Mouse (Mus musculus): ENCODE results near the gene Ccdc146.
"Not testable (repeated sequence)": the region's sequence is repeated elsewhere in the genome, so short reads cannot be mapped to it uniquely, and the experiment has no call there.

The Ccdc146 gene

DNA sequence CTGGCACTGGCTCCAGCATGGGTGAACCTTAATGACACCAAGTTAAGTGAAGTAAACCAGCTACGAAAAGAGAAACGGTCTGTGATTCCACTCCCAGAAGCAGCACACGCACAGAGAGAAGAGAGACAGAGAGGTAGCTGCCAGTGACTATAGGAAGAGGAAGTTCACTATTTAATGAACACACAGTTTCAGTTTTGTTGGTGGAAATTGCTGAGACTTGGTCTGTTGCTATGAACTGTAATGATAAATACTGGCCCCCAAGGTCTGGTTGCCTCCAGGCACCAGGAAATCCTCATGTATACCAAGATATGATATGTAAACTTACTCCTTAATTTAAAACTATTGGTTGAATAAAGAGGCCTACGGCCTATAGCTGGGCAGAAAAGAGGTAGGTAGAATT, 38.0 kb downstream of the Ccdc146 start:
- DNase-seq: no peak

DNA sequence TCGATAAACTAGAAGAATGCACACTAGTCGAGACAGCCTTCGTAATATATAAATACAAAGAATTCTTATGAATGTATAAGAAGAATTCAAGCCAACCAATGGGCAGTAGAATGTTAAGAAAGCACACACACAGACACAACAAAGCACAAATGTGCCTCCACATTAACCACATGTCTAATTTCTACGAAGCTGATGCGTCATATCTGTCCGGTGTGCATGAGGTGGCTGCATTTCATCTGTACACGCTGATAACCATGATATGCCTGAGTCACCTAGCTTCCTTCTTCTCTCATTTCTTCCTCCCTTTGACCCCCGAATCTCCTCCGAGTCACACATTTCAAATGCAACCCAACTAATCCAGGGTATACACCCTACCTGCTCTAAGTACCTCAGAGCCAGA, 39.5 kb downstream of the Ccdc146 start:
- no peak for DNase-seq

DNA sequence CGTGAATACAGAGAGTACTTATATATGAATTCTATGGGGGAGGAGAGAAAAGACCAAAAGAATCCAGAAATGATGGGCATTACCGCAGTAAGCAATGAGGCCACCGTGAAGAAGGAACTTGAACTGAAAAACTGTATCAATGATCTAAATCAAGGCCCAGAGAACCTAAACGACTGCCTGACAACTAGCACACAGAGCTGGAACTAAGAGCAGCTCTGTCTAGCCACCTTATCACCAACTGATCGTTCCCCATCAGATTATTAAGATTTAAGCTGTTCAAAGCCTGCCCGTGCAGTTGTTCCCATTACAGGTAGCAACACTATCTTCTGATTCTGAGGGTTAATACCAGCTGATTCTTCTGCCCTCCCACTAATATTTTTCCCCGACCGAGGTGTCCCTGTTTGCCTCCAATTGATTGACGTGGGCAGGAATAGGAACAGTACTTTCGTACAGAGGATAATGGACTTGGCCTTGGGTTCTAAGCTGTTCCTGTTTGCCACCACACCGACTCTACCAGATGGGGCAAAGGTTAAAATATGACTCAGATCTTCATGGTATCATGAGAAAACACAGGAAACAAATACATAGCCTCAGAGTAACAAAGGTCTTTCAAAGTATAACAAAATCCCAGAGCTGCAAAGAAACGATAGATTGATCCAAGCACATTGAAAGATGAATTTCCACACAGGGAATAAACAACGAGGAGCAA, 40.1 kb downstream of the Ccdc146 start:
- DNase-seq: no peak

DNA sequence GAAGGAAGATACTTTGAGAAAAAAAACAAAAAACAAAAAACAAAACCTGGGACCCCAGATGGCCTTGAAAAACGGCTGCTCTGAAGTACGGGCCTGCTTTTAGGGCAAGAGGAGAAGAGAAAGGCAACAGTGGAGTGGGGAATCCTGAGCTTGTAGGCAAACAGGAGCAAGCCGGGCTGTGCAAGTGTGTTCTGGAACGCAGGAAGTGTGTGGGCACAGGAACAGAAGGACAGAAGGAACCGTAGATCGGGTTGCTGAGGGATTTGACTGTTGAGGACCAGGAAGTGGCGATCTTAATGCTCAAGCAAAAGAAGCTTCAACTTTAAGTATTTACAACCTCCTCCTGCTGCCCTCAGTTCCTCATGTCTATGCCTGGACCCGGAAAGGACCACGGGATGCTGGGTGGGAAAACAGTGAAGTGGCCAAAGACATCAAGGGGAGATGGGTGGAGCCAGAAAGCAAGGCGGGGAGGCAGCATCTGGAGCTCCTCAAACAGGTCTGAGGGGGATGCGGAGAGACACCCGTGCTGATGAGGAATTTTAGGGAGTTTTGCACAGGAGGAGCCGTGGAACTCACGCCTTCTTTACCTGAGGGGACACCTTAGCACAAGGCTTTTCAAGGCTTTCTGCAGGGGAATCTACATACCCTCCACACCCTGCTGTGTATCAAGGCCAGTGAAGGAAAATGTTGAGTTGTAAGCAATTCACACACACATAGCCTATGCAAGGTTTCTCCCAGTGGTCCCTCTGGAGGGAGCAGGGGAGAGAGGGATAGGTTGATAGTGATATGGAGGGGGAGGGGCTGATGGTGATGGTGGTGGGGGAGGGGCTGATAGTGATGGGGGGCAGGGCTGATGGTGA, 40.9 kb downstream of the Ccdc146 start:
- DNase-seq: no peak

DNA sequence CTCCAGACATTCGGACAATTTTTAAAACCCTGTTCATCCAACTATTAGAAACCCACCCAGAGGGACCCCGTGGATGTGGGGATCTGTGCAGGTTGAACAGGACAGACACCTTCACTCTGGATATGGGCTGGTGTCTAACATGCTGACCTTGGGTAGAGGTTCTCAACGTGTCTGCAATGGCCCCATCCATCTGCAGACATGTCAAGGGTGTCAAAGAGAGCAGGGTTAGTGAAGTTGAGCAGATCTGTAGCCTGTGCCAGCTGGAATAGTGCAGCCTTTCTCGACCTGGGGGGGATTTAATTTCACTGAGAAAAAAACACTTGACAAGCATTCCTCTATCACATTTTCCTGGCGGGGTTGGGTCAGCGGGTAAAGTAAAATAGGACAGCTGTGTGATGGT, 41.8 kb downstream of the Ccdc146 start:
- DNase-seq: no peak

DNA sequence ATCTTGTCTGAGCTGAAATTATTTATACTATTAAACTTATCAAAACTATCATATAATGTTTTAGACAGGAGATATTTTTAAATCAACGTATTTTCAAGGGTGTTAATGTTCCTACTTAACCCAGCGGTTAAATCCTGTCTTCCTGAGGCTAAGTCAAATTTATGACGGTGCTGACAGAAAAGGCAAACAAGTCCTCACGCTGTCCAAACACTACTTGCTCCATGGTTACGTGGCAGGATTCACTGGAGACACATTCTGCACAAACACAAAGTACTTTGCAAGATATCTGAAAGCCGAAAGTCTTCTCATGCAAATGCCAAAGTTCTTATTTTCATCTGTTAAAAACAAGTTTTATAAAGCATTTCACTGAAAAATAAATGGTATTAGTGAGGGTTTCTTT, 42.5 kb downstream of the Ccdc146 start:
- DNase-seq: no peak

DNA sequence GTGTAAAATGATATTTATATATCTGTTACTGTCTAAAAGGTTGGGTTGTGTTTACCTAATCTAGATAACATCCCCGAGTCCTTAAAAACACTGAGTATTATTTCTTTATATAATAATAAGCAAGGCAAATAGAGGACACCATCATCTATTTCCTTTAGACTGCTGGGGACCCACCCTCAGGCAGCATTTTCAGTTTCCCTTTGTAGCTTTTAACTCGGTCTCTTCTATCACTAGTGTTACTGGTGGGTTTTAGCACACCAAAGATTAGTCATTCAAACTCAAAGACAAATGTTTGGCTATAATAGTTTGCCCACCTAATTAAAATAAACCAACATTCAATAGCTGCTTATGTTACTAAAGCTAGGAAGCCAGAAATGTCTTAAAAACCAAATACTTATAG, 46.1 kb downstream of the Ccdc146 start:
- DNase-seq: no peak

DNA sequence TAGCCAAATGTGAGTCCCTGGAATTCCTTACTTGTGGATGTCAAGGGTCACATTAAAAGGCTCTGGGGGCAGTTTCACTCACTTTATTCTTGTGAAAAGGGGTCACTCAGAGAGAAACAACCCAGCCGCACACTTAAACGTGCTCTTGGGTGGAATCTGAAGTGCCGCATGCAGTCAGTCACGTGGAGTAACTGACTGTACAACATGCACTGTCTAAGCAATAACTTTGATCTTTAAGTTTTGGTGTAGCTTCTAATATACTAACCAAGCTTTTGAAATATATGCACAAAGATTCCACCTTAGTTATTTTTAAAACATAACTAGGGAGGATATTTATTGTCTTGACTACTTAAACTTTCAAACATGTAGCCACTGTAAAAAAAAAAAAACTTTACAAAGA, 47.5 kb downstream of the Ccdc146 start:
- no peak for DNase-seq

DNA sequence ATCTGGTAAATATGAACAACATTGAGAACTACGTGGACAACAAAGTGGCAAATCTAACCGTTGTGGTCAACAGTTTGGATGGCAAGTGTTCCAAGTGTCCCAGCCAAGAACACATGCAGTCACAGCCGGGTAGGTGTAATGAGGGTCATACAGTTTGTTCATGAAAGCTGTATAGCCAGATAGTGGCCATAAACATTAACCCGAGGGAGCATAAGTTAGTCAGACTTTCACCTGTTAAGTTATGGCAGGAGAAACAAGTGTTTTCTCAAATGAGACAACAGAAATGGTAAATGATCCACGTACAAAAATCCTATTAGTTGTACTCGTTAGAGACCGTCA, 51.3 kb downstream of the Ccdc146 start:
- no peak for DNase-seq

DNA sequence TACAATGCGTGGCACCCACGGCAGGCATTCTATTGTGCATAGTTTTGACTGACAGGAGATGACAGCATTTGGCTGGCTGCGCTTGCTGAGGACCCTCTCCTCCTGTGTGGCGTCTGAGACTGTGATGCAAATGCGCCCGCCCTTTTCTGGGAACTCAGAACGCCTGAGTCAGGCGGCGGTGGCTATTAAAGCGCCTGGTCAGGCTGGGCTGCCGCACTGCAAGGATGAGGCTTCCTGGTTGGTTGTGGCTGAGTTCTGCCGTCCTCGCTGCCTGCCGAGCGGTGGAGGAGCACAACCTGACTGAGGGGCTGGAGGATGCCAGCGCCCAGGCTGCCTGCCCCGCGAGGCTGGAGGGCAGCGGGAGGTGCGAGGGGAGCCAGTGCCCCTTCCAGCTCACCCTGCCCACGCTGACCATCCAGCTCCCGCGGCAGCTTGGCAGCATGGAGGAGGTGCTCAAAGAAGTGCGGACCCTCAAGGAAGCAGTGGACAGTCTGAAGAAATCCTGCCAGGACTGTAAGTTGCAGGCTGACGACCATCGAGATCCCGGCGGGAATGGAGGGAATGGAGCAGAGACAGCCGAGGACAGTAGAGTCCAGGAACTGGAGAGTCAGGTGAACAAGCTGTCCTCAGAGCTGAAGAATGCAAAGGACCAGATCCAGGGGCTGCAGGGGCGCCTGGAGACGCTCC, 51.8 kb downstream of the Ccdc146 start, which contains the start of gene Fgl2:
Gene Fgl2, plus strand, starts transcription at position 150 of the 687 bp plus-strand sequence.
- DNase-seq: peak; percentile 40

DNA sequence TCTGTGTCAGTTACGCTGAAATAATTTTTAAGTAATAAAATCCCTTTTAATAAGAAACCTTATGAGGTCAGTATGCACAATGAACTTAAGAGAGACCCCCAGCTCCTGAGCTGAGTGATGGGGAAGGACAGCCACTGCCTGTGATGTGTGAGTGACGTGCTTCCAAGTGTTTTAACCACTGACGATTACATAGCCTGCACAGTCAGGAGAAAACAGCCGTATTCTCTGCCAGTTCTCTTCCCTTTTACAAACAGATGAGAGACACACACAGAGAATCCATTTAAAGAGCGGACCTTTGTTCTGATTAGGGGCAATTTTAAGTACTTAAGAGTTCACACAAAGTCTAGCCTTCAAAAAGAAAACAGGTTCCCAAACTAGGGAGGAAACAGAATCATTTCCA, 52.6 kb downstream of the Ccdc146 start:
- no peak for DNase-seq

DNA sequence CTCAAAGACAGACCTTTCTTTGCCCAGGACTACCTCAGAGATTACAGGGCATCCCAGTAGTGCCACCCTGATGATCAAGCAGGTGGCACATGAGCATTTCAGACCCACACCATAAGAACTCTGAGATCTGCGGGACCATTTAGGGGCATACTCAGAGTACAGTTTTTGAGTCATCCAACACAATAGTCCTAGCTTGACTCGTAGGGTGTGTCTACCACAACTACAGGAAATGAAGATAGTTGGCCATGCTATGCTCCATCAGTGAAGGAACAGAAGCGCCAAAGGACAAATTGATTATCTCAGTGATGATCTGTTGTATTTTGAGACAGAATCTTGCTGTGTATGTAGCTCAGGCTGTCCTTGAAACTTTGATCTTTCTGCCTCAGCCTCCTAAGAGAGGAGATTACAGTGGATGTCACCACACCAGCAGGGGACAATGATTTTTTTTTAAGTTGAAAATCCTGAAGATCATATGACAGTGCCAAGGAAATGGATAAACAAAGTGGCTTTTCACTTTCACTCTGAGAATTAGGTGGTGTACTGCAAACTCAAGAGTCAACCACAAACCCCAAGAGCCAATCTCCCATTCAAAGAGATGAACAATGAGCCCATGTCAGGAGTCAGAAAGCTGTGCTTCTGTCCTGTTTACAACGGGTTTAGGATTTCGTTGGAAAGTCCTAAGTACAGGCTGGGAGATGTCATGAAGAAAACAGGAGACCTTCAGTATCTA, 54.1 kb downstream of the Ccdc146 start:
- no peak for DNase-seq

DNA sequence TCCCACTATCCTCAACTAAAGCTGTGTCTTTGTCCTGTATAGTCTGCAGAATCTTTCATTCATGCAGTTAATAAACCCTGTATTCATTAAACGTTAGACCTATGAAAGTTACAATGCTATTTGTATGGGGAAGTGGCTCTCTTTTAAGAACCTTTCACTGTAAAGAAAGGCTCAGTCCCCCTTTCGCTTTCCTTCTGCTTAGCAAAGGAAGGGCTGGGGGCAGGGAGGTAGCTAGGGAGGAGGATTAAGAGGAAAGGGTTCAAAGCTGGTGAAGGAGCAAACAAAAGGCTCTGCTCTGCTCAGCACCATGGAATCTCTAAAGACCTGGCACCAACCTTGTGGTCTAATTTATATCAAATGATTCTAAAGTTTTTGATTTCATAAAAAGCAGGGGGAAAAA, 57.0 kb downstream of the Ccdc146 start:
- no peak for DNase-seq

DNA sequence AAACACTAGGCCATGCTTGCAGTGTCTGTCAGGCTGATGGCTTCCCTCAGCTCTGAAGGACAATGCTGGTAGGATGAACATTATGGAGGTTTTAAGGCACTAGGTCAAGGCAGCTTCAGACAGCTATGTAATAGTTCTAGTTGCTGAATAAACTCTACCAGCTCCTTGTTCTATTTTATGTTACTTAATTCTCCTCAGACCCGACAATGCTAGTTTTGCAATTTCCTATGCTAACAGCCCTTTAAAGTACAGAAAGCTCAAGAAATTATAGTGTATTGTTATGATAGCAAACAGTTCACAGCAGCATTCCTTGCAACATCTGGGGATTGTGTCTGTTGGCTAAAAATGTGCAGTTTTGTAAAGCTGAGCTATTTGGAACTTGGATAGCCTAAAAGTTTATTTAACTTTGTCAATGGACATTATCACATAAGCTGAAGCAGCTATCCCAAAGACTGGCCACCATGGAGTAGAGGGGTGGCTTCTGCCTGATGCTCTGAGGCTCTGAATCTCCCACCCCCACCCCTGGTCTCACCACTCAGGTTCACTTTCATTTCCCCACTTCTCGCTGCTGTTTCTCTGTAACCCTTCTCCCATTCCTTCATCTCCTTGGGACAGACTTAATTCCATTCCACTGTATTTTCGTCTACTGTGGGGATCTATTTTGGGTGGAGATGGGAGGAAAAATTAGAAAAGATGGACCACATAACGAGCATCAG, 58.0 kb downstream of the Ccdc146 start:
- no peak for DNase-seq

DNA sequence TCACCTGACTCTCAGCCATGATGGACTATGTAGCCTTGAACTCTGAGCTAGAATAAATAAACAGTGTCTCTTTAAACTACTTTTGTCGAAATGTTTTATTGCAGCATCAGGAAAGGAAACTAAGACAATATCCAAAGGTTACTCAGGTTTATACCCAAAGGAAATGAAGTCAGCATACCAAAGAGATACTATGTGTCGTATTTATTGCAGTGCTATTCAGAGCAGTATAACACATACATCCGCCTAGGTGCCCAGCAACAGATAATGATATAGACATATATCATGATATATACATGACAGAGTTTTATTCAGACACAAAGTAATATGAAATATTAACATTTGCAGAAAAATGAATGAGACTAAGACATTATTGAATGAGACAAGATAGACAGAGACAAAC, 61.1 kb downstream of the Ccdc146 start:
- no peak for DNase-seq

DNA sequence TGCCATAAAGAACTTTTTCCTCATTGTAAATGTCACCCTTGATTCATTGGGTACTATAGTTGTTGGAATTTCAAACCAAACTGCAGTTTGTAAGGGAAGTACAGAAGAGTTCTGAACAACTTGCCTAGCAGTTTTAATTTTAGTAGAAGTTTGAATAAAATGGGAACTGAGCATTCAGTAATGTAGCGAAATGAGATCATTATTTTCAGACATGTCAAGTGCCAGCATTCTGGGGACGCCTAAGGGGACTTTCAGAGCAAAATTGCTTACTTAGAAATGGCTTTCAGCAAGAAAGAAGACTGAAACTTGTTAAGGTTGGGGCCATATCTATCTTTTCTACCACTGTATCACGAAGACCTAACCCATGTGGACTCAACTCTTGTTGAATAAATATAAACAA, 65.8 kb downstream of the Ccdc146 start:
- no peak for DNase-seq

DNA sequence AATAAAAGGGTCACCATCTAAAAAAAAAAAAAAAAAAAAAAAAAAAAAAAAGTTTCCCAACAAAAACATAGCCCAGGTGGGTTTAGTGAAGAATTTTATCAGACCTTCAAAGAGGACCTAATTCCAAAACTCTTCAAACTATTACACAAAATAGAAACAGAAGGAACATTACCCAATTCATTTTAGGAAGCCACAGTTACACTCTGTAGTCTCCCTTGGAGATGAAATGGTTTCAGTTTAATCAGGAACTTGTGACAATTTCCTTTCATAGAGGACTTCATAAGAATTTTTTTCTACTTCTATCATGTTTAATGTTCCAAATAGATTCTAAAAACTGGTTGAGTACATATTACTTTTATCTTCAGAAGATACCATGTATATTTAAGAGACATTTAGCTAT, 72.8 kb downstream of the Ccdc146 start:
- DNase-seq: no peak

DNA sequence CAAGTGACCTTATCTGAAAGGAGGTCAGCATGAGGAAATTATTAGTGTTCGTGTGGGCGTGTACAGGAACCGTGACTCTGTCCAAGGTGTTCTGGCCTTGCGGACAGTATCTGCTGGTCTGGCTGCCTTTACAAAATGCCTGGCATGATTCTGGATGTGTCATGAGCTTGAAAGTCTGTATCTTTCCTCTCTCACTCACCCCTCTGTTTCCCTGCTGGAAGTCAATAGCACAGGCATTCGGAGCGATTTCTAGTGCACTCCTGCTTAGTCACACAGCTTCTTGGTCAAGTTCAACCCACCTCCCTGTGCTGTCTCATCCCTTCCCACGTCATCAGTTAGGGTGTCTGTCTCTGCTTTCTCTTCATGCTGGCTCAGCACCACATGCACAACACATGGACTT, 76.1 kb downstream of the Ccdc146 start:
- DNase-seq: no peak

DNA sequence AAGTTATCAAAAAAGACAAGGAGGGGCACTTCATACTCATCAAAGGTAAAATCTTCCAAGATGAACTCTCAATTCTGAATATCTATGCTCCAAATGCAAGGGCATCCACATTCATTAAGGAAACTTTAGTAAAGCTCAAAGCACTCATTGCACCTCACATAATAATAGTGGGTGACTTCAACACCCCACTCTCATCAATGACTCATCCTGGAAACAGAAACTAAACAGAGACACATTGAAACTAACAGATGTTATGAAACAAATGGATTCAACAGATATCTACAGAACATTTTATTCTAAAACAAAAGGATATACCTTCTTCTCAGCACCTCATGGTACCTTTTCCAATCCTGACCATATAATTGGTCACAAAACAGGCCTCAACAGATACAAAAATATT, 82.2 kb downstream of the Ccdc146 start:
- not testable (repeated sequence) for DNase-seq

DNA sequence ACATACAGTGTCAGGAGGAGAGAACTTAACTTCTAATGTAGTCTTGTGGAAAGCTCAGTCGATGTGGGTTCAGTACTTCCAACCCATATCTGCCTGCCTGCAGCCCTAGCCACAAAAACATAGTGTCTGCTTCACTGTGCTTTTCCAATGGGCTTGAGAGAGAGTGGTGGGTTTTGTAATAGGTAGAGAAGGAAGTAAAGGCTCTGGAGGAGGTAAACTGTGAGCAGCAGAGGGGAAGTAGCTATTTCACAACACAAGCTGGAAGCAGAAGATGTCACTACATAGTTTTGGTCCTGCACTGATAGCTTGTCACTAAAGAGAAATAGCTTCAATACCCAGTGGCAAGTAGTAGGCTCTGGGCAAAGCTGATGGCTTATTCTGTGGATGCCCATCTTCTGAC, 92.4 kb downstream of the Ccdc146 start:
- no peak for DNase-seq

DNA sequence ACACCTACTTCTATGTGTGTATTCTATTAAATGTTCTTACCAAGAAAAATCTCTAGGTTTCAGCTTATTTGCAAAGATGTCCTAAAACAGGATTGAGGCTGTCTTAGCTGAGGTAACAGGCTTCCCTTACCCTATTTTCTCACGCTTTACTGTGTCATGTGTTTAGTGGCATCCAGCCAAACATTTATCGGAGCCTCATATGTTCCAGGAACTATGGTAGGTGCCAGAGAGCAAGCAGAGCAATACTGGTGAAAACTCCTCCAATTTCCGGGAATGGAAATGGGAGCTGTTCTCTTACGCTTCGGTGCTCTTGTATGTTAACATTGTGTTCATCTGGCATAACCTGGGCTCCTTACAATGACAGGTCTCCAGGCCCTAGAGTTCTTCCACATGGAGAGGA, 92.8 kb downstream of the Ccdc146 start:
- no peak for DNase-seq
